Mouse (Mus musculus) myocyte (in vitro differentiated cells): ENCODE measurements at regions not wholly inside any gene's neighbourhood (a gene's known extent, or its start where the extent isn't known, plus 50 kb on each side); places are given as distances from the start of the nearest gene placed in this dataset.

Source experiments
- H3K27me3 ChIP-seq: one replicate; pipeline ENCODE4 v1.6.1; 2011; ENCODE audit not compliant: control insufficient read depth, insufficient read depth, insufficient read length
- H3K36me3 ChIP-seq: one replicate; pipeline ENCODE4 v1.6.1; 2011; ENCODE audit not compliant: control insufficient read depth, insufficient read depth
- H3K4me2 ChIP-seq: one replicate; pipeline ENCODE4 v1.6.1; 2011; ENCODE audit warnings: low read depth, control low read depth
- H3K4me3 ChIP-seq: one replicate; pipeline ENCODE4 v1.5.1; 2011; ENCODE audit warnings: mild to moderate bottlenecking, control low read depth, moderate library complexity
- H3K79me2 ChIP-seq: one replicate; pipeline ENCODE4 v1.6.1; 2011; ENCODE audit not compliant: control insufficient read depth, insufficient read depth
- H3ac ChIP-seq: one replicate; pipeline ENCODE4 v1.6.1; 2011; ENCODE audit not compliant: control insufficient read depth, insufficient read length
- CEBPB ChIP-seq: IDR thresholded peaks from 2 replicates; pipeline ENCODE4 v1.6.1; 2011; ENCODE audit warnings: mild to moderate bottlenecking, moderate library complexity; ENCODE audit not compliant: poor library complexity, insufficient read depth, severe bottlenecking
- E2F4 ChIP-seq: IDR thresholded peaks from one replicate; pipeline ENCODE4 v1.6.1; 2011; ENCODE audit warnings: mild to moderate bottlenecking, control low read depth, moderate library complexity; ENCODE audit not compliant: insufficient read depth
- MAX ChIP-seq: IDR thresholded peaks from one replicate; pipeline ENCODE4 v1.6.1; 2011; ENCODE audit warnings: low read depth, mild to moderate bottlenecking, control low read depth
- MYOD1 ChIP-seq, 3 experiments: IDR thresholded peaks; one replicate each; pipeline ENCODE4 v1.6.1; 2011; ENCODE audit warnings: control low read depth in 2 of 3, low read depth in 2 of 3, mild to moderate bottlenecking in 2 of 3, moderate library complexity in 1 of 3; ENCODE audit not compliant: insufficient read length in 2 of 3, control insufficient read depth in 1 of 3
- MYOG ChIP-seq, 3 experiments: IDR thresholded peaks; one replicate each; pipeline ENCODE4 v1.6.1; 2011; ENCODE audit warnings: control low read depth in 2 of 3, low read depth in 2 of 3, mild to moderate bottlenecking in 2 of 3; ENCODE audit not compliant: insufficient read length in 2 of 3, control insufficient read depth in 1 of 3, insufficient read depth in 1 of 3
- POLR2A ChIP-seq: IDR thresholded peaks from one replicate; pipeline ENCODE4 v1.6.1; 2011; ENCODE audit warnings: low read depth, mild to moderate bottlenecking, control low read depth, moderate library complexity; ENCODE audit not compliant: insufficient read length
- POLR2AphosphoS2 ChIP-seq: IDR thresholded peaks from one replicate; pipeline ENCODE4 v1.6.1; 2011; ENCODE audit warnings: low read depth, control low read depth; ENCODE audit not compliant: insufficient read length
- REST ChIP-seq: IDR thresholded peaks from one replicate; pipeline ENCODE4 v1.6.1; 2011; ENCODE audit warnings: mild to moderate bottlenecking, control low read depth, moderate library complexity; ENCODE audit not compliant: insufficient read depth, insufficient read length
- SRF ChIP-seq: IDR thresholded peaks from one replicate; pipeline ENCODE4 v1.6.1; 2011; ENCODE audit warnings: low read depth; ENCODE audit not compliant: control insufficient read depth, insufficient read length
- TCF12 ChIP-seq: IDR thresholded peaks from one replicate; pipeline ENCODE4 v1.6.1; 2011; ENCODE audit warnings: mild to moderate bottlenecking, control low read depth; ENCODE audit not compliant: poor library complexity, insufficient read depth, severe bottlenecking
- TCF3 ChIP-seq: IDR thresholded peaks from one replicate; pipeline ENCODE4 v1.6.1; 2011; ENCODE audit warnings: low read depth, control low read depth; ENCODE audit not compliant: insufficient read length
- USF1 ChIP-seq: IDR thresholded peaks from one replicate; pipeline ENCODE4 v1.6.1; 2011; ENCODE audit warnings: low read depth, mild to moderate bottlenecking, control low read depth, moderate library complexity

- no peak overlapping the region for H3ac ChIP-seq
- no peak for TF ChIP-seq POLR2AphosphoS2
- no peak for TF ChIP-seq POLR2A
- TF ChIP-seq CEBPB: no peak
- no peak for TF ChIP-seq MYOG (IDR thresholded peaks at IDR 0.05; ENCODE audit: control insufficient read depth in 1 of 3, insufficient read depth in 1 of 3, insufficient read length in 2 of 3, low read depth in 2 of 3)
- no peak for TF ChIP-seq TCF12
- H3K4me2 ChIP-seq: no peak overlapping the region
- no peaks in the 10 kb centered on the region for H3K27me3 ChIP-seq
- no peaks in the 10 kb centered on the region for H3K36me3 ChIP-seq
- H3K4me3 ChIP-seq: no peak overlapping the region
- no peaks in the 10 kb centered on the region for H3K79me2 ChIP-seq
These were observed 66.5 kb upstream of the Sh3bp4 start for GRCm38 (mm10) chr1:89003752-89004151.

- H3K36me3 ChIP-seq: no peaks in the 10 kb centered on the region
- H3K4me2 ChIP-seq: no peak overlapping the region
- TF ChIP-seq MYOG (IDR thresholded peaks at IDR 0.05; ENCODE audit: control insufficient read depth in 1 of 3, insufficient read depth in 1 of 3, insufficient read length in 2 of 3, low read depth in 2 of 3) (no peak), MYOD1 (IDR thresholded peaks at IDR 0.05; ENCODE audit: control insufficient read depth in 1 of 3, insufficient read length in 2 of 3, low read depth in 2 of 3) (no peak), POLR2A (no peak), POLR2AphosphoS2 (no peak), E2F4 (no peak), REST (no peak), USF1 (no peak), SRF (no peak), TCF12 (no peak), CEBPB (no peak), MAX (no peak)
- H3K27me3 ChIP-seq: no peaks in the 10 kb centered on the region
- no peak overlapping the region for H3ac ChIP-seq
- no peaks in the 10 kb centered on the region for H3K79me2 ChIP-seq
- no peak overlapping the region for H3K4me3 ChIP-seq
These were observed 62.7 kb upstream of the Sh3bp4 start for GRCm38 (mm10) chr1:89007476-89007875.

- Histone ChIP-seq H3ac (no peak overlapping the region), H3K4me3 (no peak overlapping the region), H3K4me2 (no peak overlapping the region), H3K79me2 (no peaks in the 10 kb centered on the region), H3K36me3 (no peaks in the 10 kb centered on the region), H3K27me3 (no peaks in the 10 kb centered on the region)
- no peak for TF ChIP-seq POLR2A
These were observed 60.0 kb upstream of the Sh3bp4 start for GRCm38 (mm10) chr1:89010170-89010569.

DNA sequence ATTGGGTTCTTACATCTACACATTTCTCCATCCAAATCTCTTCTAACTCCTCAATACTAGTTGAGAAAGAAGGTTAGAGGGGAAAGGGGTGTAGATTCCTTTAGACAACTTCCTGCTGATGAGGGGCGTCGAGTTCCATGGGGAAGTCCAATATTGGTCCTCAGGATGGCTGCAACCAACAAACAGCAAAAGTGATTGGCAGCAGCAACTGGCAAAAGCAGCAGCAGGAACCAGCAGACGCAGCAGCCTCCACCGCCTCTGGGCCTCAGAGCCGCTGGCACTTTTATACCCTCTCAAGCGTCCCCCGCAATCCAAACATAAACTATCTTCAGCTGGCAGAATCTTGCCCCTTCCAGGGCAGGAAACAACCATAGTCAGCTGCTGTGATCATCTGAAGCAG, 58.8 kb upstream of the Sh3bp4 start:
- H3ac ChIP-seq: no peak overlapping the region
- no peaks in the 10 kb centered on the region for H3K36me3 ChIP-seq
- peak; percentile 47 to 99 (median 97) for TF ChIP-seq MYOD1 (IDR thresholded peaks at IDR 0.05; ENCODE audit: control insufficient read depth in 1 of 3, insufficient read length in 2 of 3, low read depth in 2 of 3)
- TF ChIP-seq CEBPB: no peak
- no peak for TF ChIP-seq SRF
- peak in 1 of 3 experiments; percentile 50 for TF ChIP-seq MYOG (IDR thresholded peaks at IDR 0.05; ENCODE audit: control insufficient read depth in 1 of 3, insufficient read depth in 1 of 3, insufficient read length in 2 of 3, low read depth in 2 of 3)
- TF ChIP-seq TCF12: peak; percentile 56
- TF ChIP-seq TCF3: peak; percentile 20
- TF ChIP-seq E2F4: no peak
- peak overlapping the region; percentile 31 for H3K4me2 ChIP-seq
- H3K27me3 ChIP-seq: no peaks in the 10 kb centered on the region
- H3K79me2 ChIP-seq: no peaks in the 10 kb centered on the region
- H3K4me3 ChIP-seq: no peak overlapping the region

DNA sequence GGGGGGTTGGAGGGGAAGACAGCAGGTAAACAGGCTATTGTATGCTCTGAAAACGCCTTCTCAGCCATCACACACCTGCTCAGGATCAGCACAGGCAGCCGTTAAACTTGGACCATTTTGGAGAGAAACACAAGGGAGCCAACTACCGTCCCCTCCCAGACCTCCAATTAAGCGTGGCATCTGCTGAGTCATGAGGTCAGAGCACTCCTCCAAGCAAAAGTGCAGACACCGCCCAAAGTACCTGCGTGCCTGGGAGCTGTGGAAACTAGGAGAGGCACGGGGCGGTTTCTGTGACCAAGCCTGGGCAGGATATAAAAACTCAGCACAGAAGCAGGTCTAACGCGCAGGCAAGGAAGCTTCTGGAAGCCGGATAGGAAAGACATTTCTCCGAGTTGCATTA, 54.8 kb upstream of the Sh3bp4 start:
- TF ChIP-seq TCF12 (no peak), MYOG (IDR thresholded peaks at IDR 0.05; ENCODE audit: control insufficient read depth in 1 of 3, insufficient read depth in 1 of 3, insufficient read length in 2 of 3, low read depth in 2 of 3) (peak in 1 of 3 experiments; percentile 6)
- Histone ChIP-seq H3ac (no peak overlapping the region), H3K36me3 (no peaks in the 10 kb centered on the region), H3K79me2 (no peaks in the 10 kb centered on the region), H3K27me3 (no peaks in the 10 kb centered on the region), H3K4me3 (no peak overlapping the region), H3K4me2 (peak overlapping the region; percentile 35)

DNA sequence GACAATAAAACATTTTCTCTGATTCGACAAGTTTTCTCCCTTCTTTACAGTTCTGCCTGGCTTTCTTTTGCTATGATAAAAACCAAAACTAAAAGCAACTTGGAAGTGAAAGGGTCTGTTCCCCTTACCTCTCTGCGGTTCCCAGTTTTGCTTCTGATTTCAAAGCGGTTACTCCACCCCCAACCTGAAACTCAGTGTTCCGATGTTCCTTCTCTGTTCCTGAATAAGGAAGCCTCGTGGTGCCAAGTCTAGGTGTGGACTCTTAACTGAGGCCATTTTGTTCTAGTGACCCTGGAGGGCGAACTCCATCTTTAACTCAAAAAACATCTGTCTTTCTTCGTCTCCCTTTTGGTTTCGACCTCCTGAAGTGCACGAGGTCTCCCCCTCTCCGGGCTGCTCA, 54.4 kb upstream of the Sh3bp4 start:
- Histone ChIP-seq H3K4me3 (no peak overlapping the region), H3K36me3 (no peaks in the 10 kb centered on the region), H3K4me2 (peak overlapping the region; percentile 35), H3K27me3 (no peaks in the 10 kb centered on the region), H3K79me2 (no peaks in the 10 kb centered on the region), H3ac (no peak overlapping the region)
- TF ChIP-seq E2F4: no peak
- TF ChIP-seq TCF3: no peak
- no peak for TF ChIP-seq USF1
- no peak for TF ChIP-seq MAX
- TF ChIP-seq POLR2AphosphoS2: no peak
- no peak for TF ChIP-seq TCF12
- no peak for TF ChIP-seq SRF
- TF ChIP-seq REST: no peak
- TF ChIP-seq MYOD1 (IDR thresholded peaks at IDR 0.05; ENCODE audit: control insufficient read depth in 1 of 3, insufficient read length in 2 of 3, low read depth in 2 of 3): no peak
- TF ChIP-seq MYOG (IDR thresholded peaks at IDR 0.05; ENCODE audit: control insufficient read depth in 1 of 3, insufficient read depth in 1 of 3, insufficient read length in 2 of 3, low read depth in 2 of 3): no peak
- no peak for TF ChIP-seq CEBPB
- TF ChIP-seq POLR2A: no peak
